Mouse (Mus musculus) right cerebral cortex, adult 18-20 months (tissue): ENCODE data around the gene Daam2.
A peak's percentile ranks its signal among the peaks of the same experiment; 100 is the strongest.
"Not testable (repeated sequence)": the region's sequence is repeated elsewhere in the genome, so short reads cannot be mapped to it uniquely, and the experiment has no call there.

Experiments
- DNase-seq: peaks from one replicate; pipeline ENCODE4 v3.0.0; 2022; ENCODE audit warnings: mixed read lengths

Gene Daam2

GRCm38 (mm10) chr17:49474051-49474450 lies 90.1 kb downstream of the Daam2 start:
- DNase-seq = peak; percentile 55

- DNase-seq = no peak
These were observed 91.5 kb downstream of the Daam2 start for GRCm38 (mm10) chr17:49472626-49473025.

GRCm38 (mm10) chr17:49468223-49468622 lies 95.9 kb downstream of the Daam2 start:
- DNase-seq = peak; percentile 72

- DNase-seq = no peak
These were observed 99.3 kb downstream of the Daam2 start for GRCm38 (mm10) chr17:49464884-49465283.

- DNase-seq = no peak
These were observed 105.8 kb downstream of the Daam2 start for GRCm38 (mm10) chr17:49458386-49458785.

GRCm38 (mm10) chr17:49457833-49458232 lies 106.3 kb downstream of the Daam2 start:
- no peak for DNase-seq

- DNase-seq = no peak
These were observed 107.8 kb downstream of the Daam2 start for GRCm38 (mm10) chr17:49456334-49456733.

GRCm38 (mm10) chr17:49450922-49451321 lies 113.2 kb downstream of the Daam2 start:
- no peak for DNase-seq

- no peak for DNase-seq
These were observed 114.9 kb downstream of the Daam2 start for GRCm38 (mm10) chr17:49449230-49449608.

- DNase-seq = no peak
These were observed 115.4 kb downstream of the Daam2 start for GRCm38 (mm10) chr17:49448570-49449229.

GRCm38 (mm10) chr17:49442841-49443240 lies 121.3 kb downstream of the Daam2 start:
- not testable (repeated sequence) for DNase-seq

- DNase-seq = no peak
These were observed 123.6 kb downstream of the Daam2 start for GRCm38 (mm10) chr17:49440331-49441130.

GRCm38 (mm10) chr17:49439706-49440105 lies 124.4 kb downstream of the Daam2 start:
- no peak for DNase-seq

- no peak for DNase-seq
These were observed 125.1 kb downstream of the Daam2 start for GRCm38 (mm10) chr17:49438822-49439574.

- not testable (repeated sequence) for DNase-seq
These were observed 126.8 kb downstream of the Daam2 start for GRCm38 (mm10) chr17:49437306-49437705.

GRCm38 (mm10) chr17:49436631-49437030 lies 127.5 kb downstream of the Daam2 start:
- no peak for DNase-seq

- DNase-seq = no peak
These were observed 129.1 kb downstream of the Daam2 start for GRCm38 (mm10) chr17:49435081-49435480.

GRCm38 (mm10) chr17:49434236-49434635 lies 129.9 kb downstream of the Daam2 start:
- DNase-seq = no peak

- no peak for DNase-seq
These were observed 131.1 kb downstream of the Daam2 start for GRCm38 (mm10) chr17:49433071-49433470.

- no peak for DNase-seq
These were observed 132.0 kb downstream of the Daam2 start for GRCm38 (mm10) chr17:49432071-49432711.

- DNase-seq = no peak
These were observed 133.0 kb downstream of the Daam2 start for GRCm38 (mm10) chr17:49431176-49431575.

GRCm38 (mm10) chr17:49430136-49430535 lies 134.0 kb downstream of the Daam2 start:
- DNase-seq = no peak
